In genomic region chr15:27132761-27133160, GRCm38 (mm10) we compare ENCODE assay signal across 7 mouse cellular contexts.
"Had no signal": no experiment of that assay in that cellular context is flagged by ENCODE, and none has a peak within 500 bp of the region (broad histone marks: within the 10 kb centered on the region; RNA-seq: fewer than 3 reads in every experiment).

No protein-coding gene starts in this region.

- DNase-seq: lung, adult 2 months; lung, postnatal 14 days; lung, postnatal 36 days; right cerebral cortex, postnatal 14 days; thymus, adult 2 months; thymus, postnatal 25 days; thymus, postnatal 4 days had no signal
